Mouse (Mus musculus): ENCODE results near the gene Sept12.

Sept12 gene

DNA sequence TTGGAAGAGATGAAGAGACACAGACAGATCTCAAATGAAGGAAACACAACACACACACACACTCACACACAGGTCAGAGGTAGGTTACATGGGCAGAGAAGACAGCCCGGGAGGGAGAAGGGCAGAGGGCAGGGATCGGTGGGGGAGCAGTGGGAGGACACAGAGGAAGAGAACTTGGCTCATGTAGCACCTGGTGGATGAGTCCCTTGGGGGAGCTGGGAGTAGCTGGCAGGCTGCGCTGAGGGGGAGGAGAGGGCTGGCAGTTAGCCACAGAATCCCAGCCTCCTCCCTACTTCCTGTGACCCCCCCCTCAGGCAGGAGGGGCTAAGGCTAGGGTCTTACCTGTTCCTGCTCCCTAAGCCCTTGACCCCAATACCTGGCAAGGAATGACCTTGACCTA lies at the start of gene Sept12:
Sept12 (minus strand) TSS at position 300 of the 400 bp plus-strand sequence.
- DNase-seq: no peak

DNA sequence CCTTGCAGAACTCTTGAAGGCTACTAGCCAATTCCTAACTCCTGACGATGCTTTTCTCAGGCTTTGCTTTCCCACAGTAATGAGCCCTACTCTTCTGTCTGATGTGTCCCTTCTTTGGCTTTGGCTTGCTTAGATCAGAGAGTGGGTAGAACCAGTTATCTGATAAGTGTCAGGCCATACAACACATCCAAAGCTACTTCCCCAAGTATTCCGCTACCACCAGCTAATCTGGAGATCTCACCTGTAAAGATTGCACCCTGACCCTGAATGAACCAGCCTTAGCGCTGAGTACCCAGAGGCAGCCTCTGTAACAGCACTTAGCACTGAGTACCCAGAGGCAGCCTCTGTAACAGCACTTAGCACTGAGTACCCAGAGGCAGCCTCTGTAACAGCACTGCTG lies 47.7 kb upstream of the Sept12 start:
- no peak for DNase-seq

DNA sequence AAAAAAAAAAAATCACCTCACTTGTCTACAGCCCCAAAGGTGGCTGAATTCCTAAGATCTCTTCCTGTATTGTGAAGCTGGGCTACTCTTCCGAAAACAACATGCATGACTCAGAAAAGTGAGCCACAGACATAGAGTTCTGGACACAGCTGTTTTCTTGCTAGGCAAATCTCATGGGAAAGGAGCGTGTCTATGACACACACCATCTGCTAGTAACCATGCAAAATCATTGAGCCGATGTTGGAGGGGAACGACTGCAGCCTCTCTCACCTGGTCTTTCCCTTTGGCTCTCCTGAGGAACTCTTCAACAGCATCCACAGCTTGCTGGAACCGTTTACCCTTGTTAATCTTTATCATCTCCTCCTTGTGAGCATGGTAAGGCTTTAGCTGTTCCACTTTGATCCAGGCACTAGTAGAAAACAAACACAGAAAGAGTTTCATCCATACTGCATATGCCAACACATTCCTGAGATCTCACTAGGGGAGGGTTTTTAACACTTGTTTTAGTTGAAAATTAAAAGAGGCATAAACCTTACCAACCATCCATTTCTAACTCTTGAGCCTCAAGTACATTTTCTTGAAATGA lies 39.1 kb upstream of the Sept12 start:
- DNase-seq: peak in 1 of 2 experiments; percentile 11

DNA sequence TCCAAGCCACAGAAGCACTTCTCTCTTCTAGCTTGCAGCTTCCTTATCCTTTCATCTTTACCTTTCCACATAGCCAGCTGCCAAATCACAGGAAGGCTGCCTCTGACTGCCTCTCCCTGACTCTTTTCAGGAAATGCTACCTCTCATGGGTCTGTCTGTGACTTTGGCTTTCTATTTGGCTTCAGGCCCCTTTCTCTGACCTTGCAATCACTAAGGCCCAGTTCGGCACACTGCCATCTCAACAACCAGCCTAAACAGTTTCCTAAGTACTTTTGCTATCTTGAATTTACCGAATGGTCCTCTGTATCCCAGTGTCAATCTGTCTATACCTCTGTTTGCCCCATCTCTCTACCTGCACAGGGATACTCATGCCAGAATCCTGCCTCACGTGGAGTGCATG lies 37.9 kb upstream of the Sept12 start:
- no peak for DNase-seq

DNA sequence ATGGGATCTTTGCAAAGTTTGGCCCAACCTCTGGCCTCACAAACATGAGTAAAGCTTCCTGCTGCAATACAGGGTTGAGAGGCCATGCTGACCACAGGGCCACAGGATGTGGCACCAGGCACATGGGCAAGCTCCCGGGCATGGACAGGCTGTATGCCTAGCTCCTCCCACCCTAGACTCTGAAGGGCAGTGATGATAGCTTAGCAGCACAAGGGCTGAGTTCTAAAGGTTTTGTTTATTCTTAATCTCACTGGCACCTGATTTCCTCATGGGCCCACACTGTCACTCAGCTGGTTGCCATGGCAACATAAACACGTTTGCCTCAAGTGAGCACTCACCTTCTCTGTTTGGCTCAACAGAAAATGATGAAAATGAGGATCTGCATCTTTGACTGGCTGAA lies 32.2 kb upstream of the Sept12 start:
- peak; percentile 39 to 43 for DNase-seq

DNA sequence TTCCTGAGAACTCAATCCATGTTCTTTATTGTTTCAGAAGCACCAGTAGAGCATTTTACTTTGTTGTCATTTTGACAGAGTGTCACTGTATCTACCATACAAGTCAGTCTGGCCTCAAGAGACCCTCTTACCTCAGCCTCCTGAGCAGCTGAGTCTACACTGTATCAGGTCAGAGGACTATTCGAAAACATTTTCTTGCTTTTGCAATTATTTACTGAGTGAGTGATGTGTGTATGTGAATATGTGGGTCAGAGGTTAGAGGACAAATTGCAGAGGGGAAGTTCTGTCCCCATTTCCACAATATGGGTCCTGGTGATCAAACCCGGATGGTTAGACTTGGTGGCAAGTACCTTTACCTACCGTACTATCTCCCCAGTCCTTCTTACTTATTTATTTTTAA lies 26.4 kb upstream of the Sept12 start:
- no peak for DNase-seq

DNA sequence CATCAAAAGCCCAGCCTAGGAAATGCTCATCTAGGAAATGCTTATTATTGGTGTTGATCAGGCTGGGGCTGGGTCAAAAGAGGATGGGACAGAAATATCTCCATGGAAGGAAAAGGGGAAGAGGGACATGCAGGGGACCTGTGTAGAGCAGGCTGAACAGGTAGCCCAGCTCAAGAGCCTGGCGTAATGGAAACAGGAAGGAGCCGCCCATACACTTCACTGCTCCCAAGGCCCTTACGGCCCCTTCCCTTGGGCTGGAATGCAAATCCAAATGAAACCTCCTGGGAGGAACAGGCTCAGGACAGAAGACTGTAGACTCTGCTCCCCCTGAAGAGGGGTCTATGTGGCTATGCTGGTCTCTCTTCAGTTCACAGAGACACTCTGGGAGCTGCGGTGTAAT lies 16.9 kb upstream of the Sept12 start:
- peak; percentile 19 to 59 for DNase-seq

DNA sequence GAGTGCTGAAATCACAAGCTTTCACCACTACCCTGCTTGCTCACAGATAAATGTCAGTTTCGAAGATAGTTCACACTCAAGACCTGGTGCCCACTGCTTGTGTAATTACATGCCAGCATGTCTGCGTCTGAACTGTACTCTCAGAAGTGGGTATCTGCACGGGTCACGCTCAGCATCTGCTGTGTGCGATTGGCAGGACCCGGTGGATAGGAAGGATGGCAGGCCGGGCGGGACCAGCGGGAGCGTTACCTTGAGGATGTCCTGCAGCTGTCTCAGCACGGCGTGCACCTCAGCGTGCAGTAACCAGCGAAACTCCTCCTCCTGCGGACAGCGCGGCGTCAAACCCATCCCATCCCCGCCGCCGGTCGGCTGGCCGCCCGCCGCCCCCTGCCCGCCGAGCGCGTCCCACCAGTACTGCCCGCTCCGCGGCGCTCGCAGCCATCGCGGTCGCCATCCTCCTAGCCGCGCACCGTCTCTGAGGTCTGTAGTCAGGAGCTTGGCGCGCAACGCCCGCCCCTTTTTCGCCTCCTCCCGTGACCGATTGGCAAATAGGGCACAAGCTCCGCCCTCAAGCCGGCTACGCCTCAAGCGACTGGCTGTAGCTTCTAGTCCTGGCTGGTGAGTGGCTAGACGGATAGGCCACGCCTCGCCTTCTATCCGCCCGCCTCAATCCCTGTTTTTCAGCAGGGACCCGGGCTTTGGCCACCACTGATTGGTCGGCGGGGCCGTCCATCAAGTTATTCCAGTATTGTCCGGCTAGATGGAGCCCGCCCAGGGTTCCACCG lies 15.6 kb upstream of the Sept12 start, which contains the start of gene Rogdi:
Rogdi (minus strand) TSS at position 500 of the 785 bp plus-strand sequence.
- DNase-seq: peak; percentile 98 to 100

DNA sequence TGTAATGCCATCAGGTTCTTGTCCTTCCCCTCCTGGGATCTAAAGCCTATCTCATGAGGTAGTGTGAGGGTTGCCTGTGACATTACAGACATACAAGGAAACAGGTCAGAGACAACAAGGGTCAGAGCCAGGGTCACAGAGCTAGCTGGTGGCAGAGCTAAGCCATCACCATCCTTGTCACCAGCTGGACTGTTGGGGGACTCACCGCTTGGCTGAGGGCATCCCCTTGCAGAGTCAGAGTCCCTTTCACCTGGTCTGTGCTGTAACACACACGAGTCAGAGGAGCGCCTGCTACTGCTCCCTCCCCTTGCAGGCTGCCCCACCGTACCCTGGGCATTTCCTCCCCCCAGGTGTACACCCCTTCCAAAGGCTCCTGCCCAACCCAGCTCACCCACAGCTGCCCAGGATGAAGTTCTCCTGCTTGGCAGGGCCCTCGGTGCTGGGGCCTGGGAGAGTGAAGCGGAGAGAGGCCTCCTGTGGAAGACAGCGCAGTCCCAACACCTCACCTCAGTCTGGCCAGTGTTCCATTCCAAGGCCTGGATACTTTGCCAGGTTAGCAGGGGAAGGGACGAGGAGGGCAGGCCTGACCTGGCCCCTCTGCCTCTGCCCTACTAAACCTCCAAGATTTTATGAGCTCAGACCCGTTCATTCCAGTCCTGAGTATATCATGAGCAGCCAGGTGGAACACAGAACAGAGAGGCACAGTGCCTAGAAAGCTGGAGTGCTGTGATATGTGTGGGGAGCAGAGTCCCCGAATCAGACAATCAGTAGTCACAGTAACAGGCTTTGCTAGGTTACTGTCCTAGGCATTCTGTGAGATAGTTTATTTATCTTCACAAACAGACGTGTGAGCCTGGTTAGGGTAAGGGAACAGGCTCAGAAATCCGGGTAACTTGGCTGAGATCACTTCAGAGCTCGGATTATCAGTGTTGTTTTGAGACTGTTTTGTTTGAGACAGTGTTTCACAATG lies 14.7 kb upstream of the Sept12 start:
- DNase-seq: no peak

DNA sequence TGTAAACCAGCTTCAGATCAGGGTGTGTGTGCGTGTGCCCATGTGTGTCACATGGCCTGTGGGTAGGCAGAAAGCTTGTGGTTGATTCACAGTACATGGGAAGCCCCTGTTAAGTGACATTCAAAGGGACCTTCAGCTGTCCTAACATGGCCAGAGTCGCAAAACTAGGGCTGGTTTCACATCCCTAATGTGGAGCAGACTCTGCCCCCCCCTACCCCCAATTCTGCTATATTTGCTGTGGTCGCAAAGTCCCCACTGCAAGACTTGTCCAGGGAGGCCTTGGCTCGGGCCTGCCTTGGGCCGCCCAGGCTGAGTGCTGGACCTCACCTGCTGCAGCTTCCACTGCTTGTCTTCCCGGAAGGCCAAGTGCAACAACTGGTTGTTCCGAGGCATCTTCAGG lies 13.6 kb upstream of the Sept12 start:
- no peak for DNase-seq

DNA sequence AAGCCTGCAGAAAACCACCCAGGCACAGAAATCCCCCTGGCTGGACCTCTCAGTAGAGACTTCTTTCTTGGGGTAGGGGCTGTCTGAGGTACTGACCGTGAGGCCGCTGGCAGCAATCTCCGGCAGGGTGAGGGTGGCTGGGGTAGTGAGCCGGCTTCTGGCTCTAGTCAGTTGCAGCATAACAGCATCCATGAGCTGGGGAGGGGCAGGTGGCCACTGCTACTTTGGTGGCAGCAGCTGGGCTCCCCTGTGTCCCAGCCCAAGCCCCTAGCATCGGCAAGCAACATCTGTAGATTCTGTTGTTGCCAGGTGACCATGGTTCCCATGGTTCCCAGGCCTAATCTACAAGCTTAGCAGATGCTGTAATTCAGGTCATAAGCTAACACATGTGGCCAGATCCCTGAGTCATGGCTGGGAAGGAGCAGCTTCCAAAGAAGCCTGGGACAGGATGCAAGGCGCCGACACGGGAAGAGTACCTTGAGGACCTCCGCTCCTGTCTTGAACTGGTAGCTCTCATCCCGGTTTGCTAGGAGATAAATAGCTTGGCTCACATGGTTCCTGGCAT lies 12.8 kb upstream of the Sept12 start:
- DNase-seq: no peak

DNA sequence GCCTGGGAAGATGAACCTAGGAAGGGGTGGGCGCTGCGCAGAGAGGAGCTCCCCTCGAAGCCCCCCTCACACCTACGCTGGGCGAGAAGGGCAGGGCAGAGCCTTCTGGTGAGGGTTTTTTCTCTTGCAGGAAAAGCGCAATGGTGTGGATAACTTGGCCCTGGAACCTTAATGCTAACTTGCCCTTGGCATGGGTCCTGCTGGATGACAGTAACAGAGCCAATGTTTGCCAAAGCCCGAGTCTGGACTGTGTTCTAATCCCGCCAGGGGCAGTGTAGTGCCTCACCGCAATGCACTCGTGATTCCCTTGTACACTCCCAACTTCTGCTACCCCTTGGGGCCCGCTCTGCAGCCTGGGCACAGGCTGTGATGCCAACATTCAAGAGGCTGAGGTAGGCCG lies 10.4 kb upstream of the Sept12 start:
- DNase-seq: no peak

DNA sequence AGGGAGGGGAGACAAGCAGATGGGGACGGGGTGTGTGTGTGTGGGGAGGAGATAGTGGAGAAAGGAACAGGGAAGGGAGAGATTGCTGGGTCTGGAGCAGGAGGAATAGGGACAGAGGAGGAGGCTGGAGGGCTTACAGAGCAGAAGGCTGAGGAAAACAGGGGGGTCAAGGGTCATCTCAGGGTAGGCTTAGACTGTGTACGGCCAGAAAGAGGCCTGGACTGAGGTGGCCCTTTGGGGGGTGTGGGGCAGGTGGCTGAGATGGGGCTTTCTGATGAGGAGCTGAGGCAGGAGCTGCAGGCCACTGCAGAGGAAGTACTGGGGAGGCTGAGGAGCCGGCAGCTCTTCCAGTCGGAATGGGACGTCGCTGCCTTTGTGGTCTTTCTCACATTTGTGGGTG lies 9.8 kb upstream of the Sept12 start:
- no peak for DNase-seq

DNA sequence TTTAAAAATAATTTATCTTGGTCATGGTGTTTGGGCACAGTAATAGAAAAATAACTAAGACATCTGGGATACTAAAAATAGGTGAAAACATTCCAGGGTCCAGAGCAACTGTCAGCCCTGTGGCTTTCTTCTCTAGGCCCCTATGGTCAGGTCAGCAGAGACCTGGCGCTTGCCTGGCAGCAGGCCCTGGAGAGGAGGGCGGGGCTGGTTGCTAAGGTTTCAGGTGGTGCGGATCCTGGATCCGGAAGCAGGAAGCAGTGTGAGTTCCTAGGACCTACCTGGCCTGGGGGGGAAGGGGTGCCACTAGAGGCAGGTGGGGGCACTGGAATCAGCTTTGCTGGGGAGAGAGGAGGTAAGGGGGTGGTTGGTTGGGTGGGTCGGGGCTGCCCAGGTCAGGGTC lies 9.4 kb upstream of the Sept12 start, which contains the start of gene Smim22:
Smim22 (plus strand) TSS at position 222 of the 400 bp plus-strand sequence.
- peak; percentile 70 to 79 for DNase-seq

DNA sequence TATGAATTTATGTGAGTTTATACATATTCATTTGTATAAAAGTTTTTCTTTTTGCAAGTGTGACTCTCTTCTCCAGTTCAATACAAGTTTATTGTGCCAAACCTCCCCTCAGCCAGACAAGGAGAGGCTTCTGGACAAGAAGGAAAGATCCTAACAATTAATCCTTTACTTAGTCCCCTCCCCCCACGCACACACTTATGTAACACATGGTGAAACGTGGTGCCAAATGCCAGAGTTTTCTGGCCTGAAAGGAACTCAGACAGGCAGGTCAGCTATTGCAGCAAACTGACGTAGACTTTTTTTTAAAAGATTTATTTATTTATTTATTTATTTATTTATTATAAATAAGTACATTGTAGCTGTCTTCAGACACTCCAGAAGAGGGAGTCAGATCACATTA lies 3.0 kb upstream of the Sept12 start:
- DNase-seq: no peak

DNA sequence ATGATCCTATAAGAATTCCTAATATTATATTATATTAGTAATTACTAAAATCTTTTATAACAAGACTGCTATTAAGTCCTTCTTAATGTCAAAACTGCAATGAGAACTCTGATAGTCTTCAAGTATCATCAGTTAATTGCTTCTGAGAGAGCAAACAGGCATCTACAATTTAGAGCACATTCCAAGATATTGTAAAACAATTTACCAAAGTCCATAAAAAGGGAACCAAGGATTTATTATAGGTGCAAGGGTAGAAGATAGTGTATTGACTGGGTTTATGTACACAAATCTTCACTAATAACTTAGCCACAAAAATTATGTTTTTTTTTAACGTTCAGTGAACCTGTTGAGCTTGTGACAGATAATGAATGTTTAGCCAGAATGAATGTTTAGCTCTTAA lies 1.3 kb upstream of the Sept12 start:
- DNase-seq: no peak

DNA sequence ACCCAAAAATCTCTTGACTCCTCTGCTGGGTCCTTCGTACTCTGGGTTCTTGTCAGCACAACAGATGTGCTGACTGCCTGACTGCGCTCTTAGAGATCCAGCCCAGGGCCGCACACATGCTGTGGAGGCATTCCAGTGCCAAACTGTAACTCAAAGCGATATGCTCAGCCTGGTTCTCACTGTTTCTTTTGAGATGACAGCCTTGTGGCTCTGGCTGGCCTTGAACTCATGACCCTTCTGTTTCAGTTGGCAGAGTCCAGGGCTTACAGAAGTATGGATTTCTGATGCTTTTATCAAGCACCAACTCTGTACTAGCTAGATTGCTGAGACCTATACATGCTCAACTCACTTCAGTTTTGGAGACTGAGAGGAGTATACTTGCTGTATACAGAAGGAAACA lies 4.4 kb downstream of the Sept12 start:
- no peak for DNase-seq

DNA sequence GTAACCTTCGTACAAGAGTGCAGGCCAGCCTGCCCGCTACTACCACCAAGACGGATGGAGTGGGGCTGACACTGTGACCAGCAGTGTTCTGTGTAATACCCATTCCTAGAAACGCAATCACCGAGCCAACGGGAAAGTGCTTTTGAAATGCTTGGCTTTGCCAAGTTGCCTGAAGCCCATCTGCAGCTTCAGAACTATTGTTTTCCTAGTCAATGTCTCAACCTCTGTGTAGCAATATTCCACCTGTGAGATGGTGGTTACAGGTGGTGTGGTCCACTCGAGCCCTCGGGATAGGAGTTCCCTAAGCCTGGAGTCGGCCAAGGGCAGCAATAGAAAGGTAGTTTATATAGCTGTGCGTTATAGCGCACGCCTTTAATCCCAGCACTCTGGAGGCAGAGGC lies 12.9 kb downstream of the Sept12 start:
- DNase-seq: no peak

DNA sequence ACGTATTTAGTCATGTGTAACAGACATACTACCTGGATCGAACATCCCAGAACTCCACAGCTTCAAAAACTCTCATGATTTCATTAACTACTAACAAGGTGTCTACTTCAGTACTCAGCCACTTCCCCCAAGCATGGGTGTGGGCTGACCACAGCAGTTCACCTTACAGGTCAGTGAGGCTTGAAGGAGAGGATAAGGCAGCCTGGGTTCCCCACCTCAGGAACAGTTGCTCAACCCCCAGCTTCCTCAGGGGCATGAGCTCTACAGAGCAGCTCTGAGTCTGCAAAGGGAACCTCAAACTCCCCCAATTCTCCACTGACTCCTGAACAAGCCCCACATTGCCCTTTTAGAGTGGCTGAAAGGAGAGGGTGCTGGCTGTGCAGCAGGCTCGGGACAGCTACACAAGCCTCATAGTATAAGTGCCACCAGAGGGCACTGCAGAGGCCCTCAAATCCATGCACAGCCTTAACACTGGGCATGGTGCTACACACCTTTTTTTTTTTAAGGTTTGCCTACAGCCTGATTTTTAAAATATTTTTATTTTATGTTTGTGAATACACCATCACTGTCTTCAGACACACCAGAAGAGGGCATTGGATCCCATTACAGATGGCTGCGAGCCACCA lies 17.8 kb downstream of the Sept12 start:
- peak in 1 of 2 experiments; percentile 42 for DNase-seq

DNA sequence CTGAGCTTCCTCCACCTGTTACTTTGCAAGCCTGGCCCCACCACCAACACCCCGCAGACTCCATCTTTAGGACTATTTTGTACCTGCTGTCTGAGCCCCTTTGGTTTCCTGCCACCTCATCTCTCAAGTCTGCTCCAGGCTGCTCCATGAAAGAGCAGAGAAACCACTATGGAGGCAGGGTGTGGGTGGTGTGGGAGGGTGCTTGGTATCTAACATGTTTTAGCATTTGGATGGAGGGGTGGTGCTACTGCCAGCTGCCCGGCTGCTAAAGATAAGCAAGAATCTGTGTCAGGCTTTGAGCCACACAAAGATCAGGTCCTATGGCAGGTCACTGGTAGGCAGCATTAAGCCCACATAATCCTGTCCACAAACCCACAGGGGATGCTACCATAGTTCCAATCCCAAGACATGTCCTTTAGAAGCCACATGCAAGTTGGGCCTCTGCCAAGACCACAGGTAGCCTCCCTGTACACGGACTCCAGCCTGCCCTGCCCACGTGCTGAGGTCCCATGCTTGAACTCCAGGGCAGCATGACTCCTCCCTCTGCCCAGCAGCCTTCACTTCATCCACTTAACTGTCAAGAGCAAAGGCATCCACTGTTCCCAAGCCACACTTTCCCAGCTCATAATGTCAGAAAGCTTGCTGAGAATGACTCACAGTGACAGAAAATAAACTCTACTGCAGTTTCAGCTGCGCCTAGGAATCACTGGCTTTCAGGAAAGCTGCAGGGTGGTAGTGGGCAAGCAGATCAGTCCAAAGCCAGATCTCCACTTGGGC lies 19.2 kb downstream of the Sept12 start:
- DNase-seq: peak; percentile 39 to 66

DNA sequence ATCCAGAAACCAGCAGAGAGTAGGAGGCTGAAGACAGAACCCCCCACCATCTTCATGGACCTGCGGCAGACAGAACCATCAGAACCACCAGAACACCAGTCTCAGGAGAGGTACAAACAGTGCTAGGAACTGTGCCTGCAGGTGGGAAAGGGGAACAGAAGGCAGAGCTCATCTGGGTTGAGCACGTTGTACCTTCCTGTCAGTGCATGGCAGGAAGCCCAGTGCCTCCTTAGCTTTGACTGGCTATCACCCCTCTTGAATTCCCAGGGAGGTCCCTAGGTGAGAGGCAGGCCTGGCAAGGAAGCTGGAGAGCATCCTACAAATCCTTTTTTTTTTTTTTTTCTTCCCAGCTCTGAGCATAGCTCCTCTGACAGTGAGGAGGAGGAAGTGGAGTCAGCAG lies 21.5 kb downstream of the Sept12 start:
- DNase-seq: no peak

DNA sequence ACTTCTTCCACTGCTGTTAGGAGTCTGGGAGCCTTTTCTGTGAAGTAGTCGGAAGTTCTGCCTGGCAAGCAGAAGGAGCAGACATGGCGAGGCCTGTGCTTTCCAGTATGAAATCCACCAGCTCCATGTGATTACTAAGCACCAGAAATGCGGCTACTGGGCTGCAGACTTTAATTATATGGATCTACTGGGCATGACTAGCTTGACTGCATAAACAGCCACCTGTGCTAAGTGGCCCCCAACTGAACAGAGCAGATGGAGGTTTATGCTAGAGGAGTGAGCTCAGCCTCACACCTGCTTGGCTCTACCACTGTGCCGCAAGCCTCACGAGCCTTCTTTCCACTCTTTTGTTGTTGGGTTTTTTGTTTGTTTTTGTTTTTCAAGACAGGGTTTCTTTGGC lies 23.1 kb downstream of the Sept12 start:
- no peak for DNase-seq
